Mouse (Mus musculus) CH12.LX (cell line): ENCODE results near the gene Clasrp. TPM values are rescaled to one million over a fixed set of nuclear protein-coding genes. Genes with fewer than 3 reads are reported as not detected.
A peak's percentile ranks its signal among the peaks of the same experiment; 100 is the strongest.

ENCODE experiments used
- DNase-seq: peaks from one replicate; pipeline ENCODE4 v3.0.0-alpha.2; 2013; ENCODE audit errors: extremely low read depth
- H3K27ac ChIP-seq: 2 replicates; pipeline ENCODE4 v1.5.1; 2012; ENCODE audit warnings: low read depth, mild to moderate bottlenecking, control low read depth, moderate library complexity; ENCODE audit not compliant: insufficient read depth
- H3K27me3 ChIP-seq: replicated peaks from 2 replicates; pipeline ENCODE3; 2012; ENCODE audit warnings: inconsistent platforms
- H3K36me3 ChIP-seq, 2 experiments: replicated peaks in 1 of 2; 2 replicates each; pipeline versions ENCODE3 to v1.6.1; 2012; ENCODE audit warnings: inconsistent platforms in 1 of 2, low read length in 1 of 2, mild to moderate bottlenecking in 1 of 2, mixed read lengths in 1 of 2, moderate library complexity in 1 of 2; ENCODE audit not compliant: control insufficient read depth in 1 of 2, insufficient read depth in 1 of 2
- H3K4me1 ChIP-seq, 2 experiments: 2 replicates each; pipeline ENCODE4 v1.6.1; 2012; ENCODE audit warnings: inconsistent platforms in 1 of 2, moderate library complexity in 1 of 2; ENCODE audit not compliant: insufficient read depth in 2 of 2, control insufficient read depth in 1 of 2
- H3K4me2 ChIP-seq: 2 replicates; pipeline ENCODE4 v1.6.1; 2012; ENCODE audit warnings: low read depth, mild to moderate bottlenecking, control low read depth; ENCODE audit not compliant: poor library complexity, insufficient read depth, severe bottlenecking
- H3K4me3 ChIP-seq, 3 experiments: fragments of 150-350 bp in 1 of 3; sonication (generic) in 1 of 3; replicated peaks in 1 of 3; 2 replicates each; pipeline versions ENCODE3 to v1.5.1; 2011 to 2012; ENCODE audit warnings: low read depth in 2 of 3, low read length in 2 of 3, mild to moderate bottlenecking in 2 of 3, moderate library complexity in 2 of 3, control low read depth in 1 of 3, improper control_type of control experiment in 1 of 3, inconsistent platforms in 1 of 3, mixed read lengths in 1 of 3; ENCODE audit not compliant: poor library complexity in 1 of 3
- H3K79me2 ChIP-seq: replicated peaks from 2 replicates; pipeline ENCODE4 v1.6.1; 2012; ENCODE audit warnings: mild to moderate bottlenecking, moderate library complexity; ENCODE audit not compliant: control insufficient read depth, poor library complexity, insufficient read depth, severe bottlenecking; ENCODE audit errors: extremely low read depth
- H3K9ac ChIP-seq: 2 replicates; pipeline ENCODE4 v1.6.1; 2012; ENCODE audit warnings: low read depth, mild to moderate bottlenecking, control low read depth, moderate library complexity; ENCODE audit not compliant: insufficient read depth
- H3K9me3 ChIP-seq: replicated peaks from 2 replicates; pipeline ENCODE3; 2012; ENCODE audit warnings: low read length, inconsistent platforms, mixed read lengths
- BHLHE40 ChIP-seq: IDR thresholded peaks from 2 replicates; pipeline ENCODE4 v1.6.1; 2011; ENCODE audit warnings: mild to moderate bottlenecking, low read depth, low read length, improper control_type of control experiment
- CHD1 ChIP-seq: IDR thresholded peaks from 2 replicates; pipeline ENCODE4 v1.6.1; 2012; ENCODE audit warnings: low read depth, low read length, improper control_type of control experiment, inconsistent platforms
- CHD2 ChIP-seq: IDR thresholded peaks from 2 replicates; pipeline ENCODE4 v1.6.1; 2011; ENCODE audit warnings: low read length, improper control_type of control experiment
- ELF1 ChIP-seq: IDR thresholded peaks from 2 replicates; pipeline ENCODE4 v1.6.1; 2014; ENCODE audit warnings: low read depth, mild to moderate bottlenecking, inconsistent platforms, low read length, improper control_type of control experiment
- EP300 ChIP-seq: IDR thresholded peaks from 2 replicates; pipeline ENCODE4 v1.6.1; 2011; ENCODE audit warnings: low read length, improper control_type of control experiment
- ETS1 ChIP-seq: conservative IDR thresholded peaks from 2 replicates; pipeline ENCODE4 v1.6.1; 2012; ENCODE audit warnings: low read depth, mild to moderate bottlenecking, inconsistent platforms, low read length, improper control_type of control experiment, moderate library complexity
- GABPA ChIP-seq: IDR thresholded peaks from 2 replicates; pipeline ENCODE4 v1.6.1; 2012; ENCODE audit warnings: low read depth, low read length, improper control_type of control experiment, inconsistent platforms; ENCODE audit not compliant: insufficient replicate concordance
- JUN ChIP-seq: IDR thresholded peaks from 2 replicates; pipeline ENCODE4 v1.6.1; 2011; ENCODE audit warnings: low read depth, mild to moderate bottlenecking, low read length, improper control_type of control experiment, moderate library complexity; ENCODE audit not compliant: insufficient read depth
- MAX ChIP-seq: IDR thresholded peaks from 2 replicates; pipeline ENCODE4 v1.6.1; 2011; ENCODE audit warnings: low read length, improper control_type of control experiment
- MAZ ChIP-seq: IDR thresholded peaks from 2 replicates; pipeline ENCODE4 v1.6.1; 2012; ENCODE audit warnings: low read depth, mild to moderate bottlenecking, inconsistent platforms, low read length, improper control_type of control experiment, moderate library complexity
- MEF2A ChIP-seq: IDR thresholded peaks from 2 replicates; pipeline ENCODE4 v1.6.1; 2014; ENCODE audit warnings: low read depth, mild to moderate bottlenecking, inconsistent platforms, low read length, improper control_type of control experiment, borderline replicate concordance
- MXI1 ChIP-seq: IDR thresholded peaks from 2 replicates; pipeline ENCODE4 v1.6.1; 2011; ENCODE audit warnings: mild to moderate bottlenecking, low read depth, low read length, improper control_type of control experiment
- MYC ChIP-seq: IDR thresholded peaks from 2 replicates; pipeline ENCODE4 v1.6.1; 2011; ENCODE audit warnings: low read depth, mild to moderate bottlenecking, improper control_type of control experiment, low read length
- NRF1 ChIP-seq: IDR thresholded peaks from 2 replicates; pipeline ENCODE4 v1.6.1; 2014; ENCODE audit warnings: low read depth, mild to moderate bottlenecking, inconsistent platforms, low read length, improper control_type of control experiment, moderate library complexity
- PAX5 ChIP-seq: IDR thresholded peaks from 2 replicates; pipeline ENCODE4 v1.6.1; 2012; ENCODE audit warnings: low read length, inconsistent platforms, mixed read lengths
- POLR2AphosphoS2 ChIP-seq: IDR thresholded peaks from 2 replicates; pipeline ENCODE4 v1.6.1; 2011; ENCODE audit warnings: low read depth, low read length, improper control_type of control experiment
- RAD21 ChIP-seq: IDR thresholded peaks from 2 replicates; pipeline ENCODE4 v1.6.1; 2011; ENCODE audit warnings: low read depth, mild to moderate bottlenecking, low read length, improper control_type of control experiment, moderate library complexity
- RCOR1 ChIP-seq: conservative IDR thresholded peaks from 2 replicates; pipeline ENCODE4 v1.6.1; 2012; ENCODE audit warnings: low read depth, mild to moderate bottlenecking, inconsistent platforms, low read length, improper control_type of control experiment
- TCF12 ChIP-seq: IDR thresholded peaks from 2 replicates; pipeline ENCODE4 v1.6.1; 2014; ENCODE audit warnings: low read depth, mild to moderate bottlenecking, inconsistent platforms, low read length, improper control_type of control experiment
- UBTF ChIP-seq: IDR thresholded peaks from 2 replicates; pipeline ENCODE4 v1.6.1; 2012; ENCODE audit warnings: low read depth, mild to moderate bottlenecking, inconsistent platforms, low read length, improper control_type of control experiment, moderate library complexity
- USF2 ChIP-seq: conservative IDR thresholded peaks from 2 replicates; pipeline ENCODE4 v1.6.1; 2011; ENCODE audit warnings: low read depth, low read length, improper control_type of control experiment
- ZMIZ1 ChIP-seq: IDR thresholded peaks from 2 replicates; pipeline ENCODE4 v1.6.1; 2012; ENCODE audit warnings: low read depth, mild to moderate bottlenecking, inconsistent platforms, low read length, improper control_type of control experiment
- dilution Hi-C: fragments of 300-500 bp; cut with MboI; formaldehyde crosslinking; loops from 2 replicates; pipeline ENCODE4 v1.14.3; 2020; ENCODE audit warnings: low sequenced_read_pairs; ENCODE audit not compliant: extremely low pct_unique_long_range_greater_than_20kb, extremely low pct_ligation_motif_present
- in situ Hi-C: fragments of 300-500 bp; cut with MboI; formaldehyde crosslinking; loops from 3 replicates; pipeline ENCODE4 v1.14.3; 2019; ENCODE audit warnings: low sequenced_read_pairs, low pct_ligation_motif_present, low pct_unique_long_range_greater_than_20kb, mixed read lengths
- polyA plus RNA-seq: library from polyadenylated mRNA; unstranded; fragments of >175 nt; gene quantifications from 2 replicates; pipeline ENCODE4 v1.2.1, GENCODE M21; 2012; ENCODE audit warnings: low read depth; ENCODE audit not compliant: insufficient read length
- total RNA-seq, 2 experiments: library from RNA; depleted of rRNA; stranded (reverse); fragments of 300-350 nt in 1 of 2; fragments of >200 nt in 1 of 2; gene quantifications; 2 replicates each; pipeline ENCODE4 v1.2.3; 2012 to 2014

The Clasrp gene
- total and polyA plus RNA-seq, 3 experiments, result 14.5 to 59.4 (median 45.4) TPM

GRCm38 (mm10) chr7:19563884-19564283 is 40.4 kb downstream of the Clasrp start:
- Histone ChIP-seq H3K4me2 (no peak overlapping the region), H3K4me3 (no peak overlapping the region), H3K9ac (no peak overlapping the region), H3K4me1 (peaks cover 8 to 30% of the 10 kb centered on the region in 2 experiments), H3K36me3 (peaks cover 30 to 63% of the 10 kb centered on the region in 2 experiments), H3K27me3 (no peaks in the 10 kb centered on the region), H3K27ac (no peak overlapping the region), H3K79me2 (peaks cover 37% of the 10 kb centered on the region), H3K9me3 (peaks cover 13% of the 10 kb centered on the region)
- DNase-seq, result no peak
- in situ Hi-C loops, result loop anchor here (25.0 kb wide), 1 partner anchor 152 kb away; the partner anchor contains the start of genes Ckm and Klc3
- TF ChIP-seq RAD21 (no peak), CHD1 (no peak), ETS1 (no peak), NRF1 (no peak), PAX5 (no peak), USF2 (no peak), MAX (no peak), MAZ (no peak), BHLHE40 (no peak), CHD2 (no peak), RCOR1 (no peak), ZMIZ1 (no peak), MXI1 (no peak), MYC (no peak), ELF1 (no peak), TCF12 (no peak), UBTF (no peak), POLR2AphosphoS2 (no peak), JUN (no peak), MEF2A (no peak)
- dilution Hi-C loops, result no loop called here

- H3K36me3 ChIP-seq, result peaks cover 29 to 64% of the 10 kb centered on the region in 2 experiments
- peaks cover 8 to 41% of the 10 kb centered on the region in 2 experiments for H3K4me1 ChIP-seq
- H3K9ac ChIP-seq, result peak within 1 kb of the TSS; percentile 93
These were observed 41.5 kb downstream of the Clasrp start, which contains the start of gene Ppp1r37 for GRCm38 (mm10) chr7:19562643-19563410. Gene Ppp1r37 (minus strand): TSS chr7:19563076.

More at GRCm38 (mm10) chr7:19562643-19563410, 41.5 kb downstream of the Clasrp start, which contains the start of gene Ppp1r37:
- TF ChIP-seq GABPA (no peak), EP300 (0 out of 2 replicates have a peak, but pooled peaks have one; percentile 14)
- Histone ChIP-seq H3K4me2 (peak within 1 kb of the TSS; percentile 58), H3K4me3 (peak within 1 kb of the TSS; percentile 88 to 98 (median 91)), H3K9me3 (peaks cover 13% of the 10 kb centered on the region), H3K27ac (peak within 1 kb of the TSS; percentile 69), H3K79me2 (peaks cover 39% of the 10 kb centered on the region), H3K27me3 (no peaks in the 10 kb centered on the region)
- dilution Hi-C loops, result no loop called here
- in situ Hi-C loops, result loop anchor here (25.0 kb wide), 1 partner anchor 151 kb away; the partner anchor contains the start of genes Ckm and Klc3
- no peak for DNase-seq
